Mouse (Mus musculus): Measurements from ENCODE around the gene Hspa1l.
"Not testable (repeated sequence)": the region's sequence is repeated elsewhere in the genome, so short reads cannot be mapped to it uniquely, and the experiment has no call there.

The Hspa1l gene

DNA sequence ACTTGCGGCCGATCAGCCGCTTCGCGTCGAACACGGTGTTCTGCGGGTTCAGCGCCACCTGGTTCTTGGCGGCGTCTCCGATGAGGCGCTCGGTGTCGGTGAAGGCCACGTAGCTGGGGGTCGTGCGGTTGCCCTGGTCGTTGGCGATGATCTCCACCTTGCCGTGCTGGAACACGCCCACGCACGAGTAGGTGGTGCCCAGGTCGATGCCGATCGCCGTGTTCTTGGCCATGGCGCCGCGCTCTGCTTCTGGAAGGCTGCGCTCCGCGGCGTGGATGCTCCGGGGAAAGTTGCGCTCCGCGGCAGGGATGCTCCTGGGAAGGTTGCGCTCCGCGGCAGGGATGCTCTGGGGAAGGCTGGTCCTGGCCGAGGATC lies 822 bp upstream of the Hspa1l start:
- in situ Hi-C loops (cut with MboI, MseI), result not testable (repeated sequence)

DNA sequence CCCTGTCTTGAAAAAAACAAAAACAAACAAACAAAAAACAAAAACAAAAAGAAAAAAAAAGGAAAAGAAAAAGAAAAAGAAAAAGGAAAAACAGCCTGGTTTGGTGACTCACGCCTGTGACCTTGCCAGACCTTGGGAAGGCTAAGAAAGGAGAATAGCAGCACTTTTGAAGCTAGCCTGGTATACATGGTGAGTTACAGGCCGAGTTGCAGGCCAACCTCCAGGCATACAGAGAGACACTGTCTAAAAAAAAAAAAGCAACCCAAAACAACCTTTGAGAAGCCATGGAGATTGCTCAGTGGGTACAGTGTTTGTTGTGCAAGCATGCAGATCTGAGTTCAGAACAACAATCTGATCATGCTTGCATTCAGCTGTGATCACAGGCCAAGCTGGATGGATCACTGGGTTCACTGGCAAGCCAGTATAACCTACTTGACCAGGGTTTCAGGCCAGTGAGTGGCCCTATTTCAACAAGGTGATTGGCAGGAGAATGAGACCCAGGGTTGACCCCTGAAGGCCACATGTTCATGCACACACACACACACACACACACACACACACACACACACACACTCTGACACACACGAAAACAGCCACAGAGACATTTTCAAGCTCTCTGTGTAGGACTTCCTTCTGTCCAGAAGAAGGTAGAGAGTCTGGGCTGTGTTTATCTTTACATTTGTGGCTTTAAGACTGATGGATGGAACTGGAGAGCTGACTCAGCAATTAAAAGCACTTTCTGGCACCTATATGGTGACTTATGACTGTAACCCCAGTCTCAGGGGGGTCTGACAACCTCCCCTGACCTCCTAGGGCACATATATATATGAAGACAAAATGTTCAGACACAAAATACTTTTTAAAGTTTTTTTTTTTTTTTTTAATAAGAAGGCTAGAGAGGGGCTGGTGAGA lies 3.3 kb downstream of the Hspa1l start:
- in situ Hi-C loops (cut with MboI, MseI), result no loop called here

DNA sequence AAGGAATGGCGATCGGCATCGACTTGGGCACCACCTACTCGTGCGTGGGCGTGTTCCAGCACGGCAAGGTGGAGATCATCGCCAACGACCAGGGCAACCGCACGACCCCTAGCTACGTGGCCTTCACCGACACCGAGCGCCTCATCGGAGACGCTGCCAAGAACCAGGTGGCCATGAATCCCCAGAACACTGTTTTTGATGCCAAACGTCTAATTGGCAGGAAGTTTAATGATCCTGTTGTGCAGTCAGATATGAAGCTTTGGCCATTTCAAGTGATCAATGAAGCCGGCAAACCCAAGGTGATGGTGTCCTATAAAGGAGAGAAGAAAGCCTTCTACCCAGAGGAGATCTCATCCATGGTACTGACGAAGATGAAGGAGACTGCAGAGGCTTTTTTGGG lies 4.5 kb downstream of the Hspa1l start:
- in situ Hi-C loops (cut with MboI, MseI), result no loop called here

DNA sequence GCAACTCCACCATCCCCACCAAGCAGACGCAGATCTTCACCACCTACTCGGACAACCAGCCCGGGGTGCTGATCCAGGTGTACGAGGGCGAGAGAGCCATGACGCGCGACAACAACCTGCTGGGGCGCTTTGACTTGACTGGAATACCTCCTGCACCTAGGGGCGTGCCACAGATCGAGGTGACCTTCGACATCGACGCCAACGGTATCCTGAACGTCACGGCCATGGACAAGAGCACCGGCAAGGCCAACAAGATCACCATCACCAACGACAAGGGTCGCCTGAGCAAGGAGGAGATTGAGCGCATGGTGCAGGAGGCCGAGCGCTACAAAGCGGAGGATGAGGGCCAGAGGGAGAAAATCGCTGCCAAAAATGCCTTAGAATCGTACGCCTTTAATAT lies 5.7 kb downstream of the Hspa1l start:
- in situ Hi-C loops (cut with MboI, MseI), result no loop called here

DNA sequence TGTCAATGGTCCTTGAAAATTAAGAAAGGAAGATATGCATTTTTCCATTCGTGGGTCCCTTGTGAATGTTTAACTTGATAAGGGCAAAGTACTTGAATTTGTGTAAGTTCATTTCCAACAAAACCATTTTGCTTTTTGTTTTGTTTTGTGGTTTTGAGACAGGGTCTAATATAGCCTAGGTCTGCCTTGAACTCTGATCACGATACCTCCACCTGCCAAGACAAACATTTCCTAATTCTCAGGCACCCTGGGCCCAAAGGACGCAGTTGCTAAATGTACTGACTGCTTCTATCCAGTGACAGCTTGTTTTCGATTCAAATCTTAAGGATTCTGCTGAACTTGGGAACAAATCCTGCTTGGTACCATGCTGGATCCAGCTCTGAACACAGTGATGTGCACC lies 7.1 kb downstream of the Hspa1l start:
- in situ Hi-C loops (cut with MboI, MseI), result no loop called here

DNA sequence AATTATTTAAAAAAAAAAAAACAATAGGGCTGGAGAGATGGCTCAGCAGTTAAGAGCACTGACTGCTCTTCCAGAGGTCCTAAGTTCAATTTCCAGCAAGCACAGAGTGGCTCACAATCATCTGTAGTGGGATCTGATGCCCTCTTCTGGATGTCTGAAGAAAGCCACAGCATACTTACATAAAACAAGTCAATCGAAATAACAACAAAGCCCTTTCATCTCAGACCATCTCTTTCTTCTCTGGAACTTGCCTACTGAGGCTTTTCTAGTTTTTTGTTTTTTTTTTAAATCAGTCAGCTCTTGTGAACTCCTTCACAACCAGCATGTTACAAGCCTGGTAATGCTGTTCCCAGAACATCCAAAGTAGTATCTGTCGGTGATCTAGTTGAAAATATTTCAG lies 8.2 kb downstream of the Hspa1l start:
- in situ Hi-C loops (cut with MboI, MseI), result no loop called here

DNA sequence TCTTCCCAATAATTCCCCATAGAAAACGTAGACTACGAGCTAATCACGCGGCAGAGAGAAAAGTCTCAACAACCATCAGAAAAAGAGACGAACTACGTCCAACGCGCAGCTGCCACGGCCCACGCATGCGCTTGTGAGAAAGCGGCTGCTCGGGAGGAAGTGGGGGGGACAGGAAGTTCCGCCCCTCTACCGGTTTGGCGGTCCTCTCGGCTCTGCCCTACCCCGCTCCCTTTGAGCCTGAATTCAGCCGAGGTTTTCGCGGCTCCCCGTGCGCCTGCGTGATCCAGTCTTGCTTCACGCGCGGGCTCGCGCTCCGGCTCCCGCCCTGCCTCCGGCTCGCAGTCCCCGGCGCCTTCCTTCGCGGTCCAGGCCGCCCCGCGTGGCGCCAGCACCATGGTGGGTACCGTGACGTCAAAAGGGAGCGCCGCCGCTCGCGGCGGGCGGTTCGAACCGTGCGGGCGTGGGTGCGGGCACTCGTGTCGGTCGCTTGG lies 9.2 kb downstream of the Hspa1l start, which contains the start of gene Lsm2:
Lsm2 (plus strand) TSS at position 173 of the 491 bp plus-strand sequence.
- in situ Hi-C loops (cut with MboI, MseI), result no loop called here

DNA sequence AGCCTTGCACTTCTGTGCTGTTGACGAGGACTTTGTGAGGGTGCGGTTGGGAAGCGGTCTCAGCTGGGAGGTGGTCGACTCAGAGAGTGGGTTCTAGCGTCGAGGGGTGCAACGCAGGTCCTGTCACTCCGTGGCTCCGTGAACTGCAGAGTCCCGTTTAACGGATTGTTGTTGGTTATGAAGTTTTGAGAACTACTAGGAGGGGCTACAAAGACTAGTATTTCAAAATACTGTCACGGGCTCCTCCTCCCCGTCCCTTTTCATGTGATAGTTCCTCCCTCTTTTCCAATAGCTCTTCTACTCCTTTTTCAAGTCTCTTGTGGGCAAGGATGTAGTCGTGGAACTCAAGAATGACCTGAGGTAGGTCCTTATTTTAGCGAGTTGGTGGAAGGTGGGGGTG lies 9.8 kb downstream of the Hspa1l start:
- in situ Hi-C loops (cut with MboI, MseI), result no loop called here

DNA sequence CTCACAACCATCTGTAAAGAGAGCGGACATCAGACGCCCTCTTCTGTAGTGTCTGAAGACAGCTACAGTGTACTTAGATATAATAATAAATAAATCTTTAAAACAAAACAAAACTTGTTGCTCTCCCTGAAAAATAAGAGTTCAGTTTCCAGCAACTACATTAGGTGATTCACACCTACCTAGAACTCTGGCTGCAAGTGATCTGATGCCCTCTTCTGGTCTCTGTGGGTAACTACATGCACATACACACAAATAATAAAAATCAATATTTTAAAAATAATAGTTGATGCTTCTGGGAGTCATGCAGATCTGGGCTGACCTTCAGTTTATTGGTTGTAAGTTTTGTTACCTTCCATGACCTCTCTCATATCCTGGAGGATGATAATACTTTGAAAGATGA lies 11.7 kb downstream of the Hspa1l start:
- in situ Hi-C loops (cut with MboI, MseI), result no loop called here

DNA sequence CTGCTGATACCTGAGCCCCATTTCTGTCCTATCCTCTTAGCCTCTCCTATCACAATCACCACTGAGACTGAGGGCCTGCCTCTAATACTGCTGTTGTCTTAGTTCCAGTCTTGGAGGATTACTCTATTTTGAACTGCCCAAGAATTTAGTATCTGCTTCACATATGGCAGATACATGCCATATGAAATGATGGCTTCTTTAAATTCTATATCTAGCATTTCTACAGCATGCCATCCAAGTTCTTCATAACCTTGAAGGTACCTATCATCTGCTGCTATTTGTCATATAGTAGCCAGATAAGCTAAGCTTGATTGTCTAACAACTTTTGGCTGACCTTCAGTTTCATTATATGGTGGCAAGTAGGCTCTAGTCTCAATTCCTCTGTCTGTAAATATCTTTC lies 22.2 kb downstream of the Hspa1l start:
- in situ Hi-C loops (cut with MboI, MseI), result no loop called here

DNA sequence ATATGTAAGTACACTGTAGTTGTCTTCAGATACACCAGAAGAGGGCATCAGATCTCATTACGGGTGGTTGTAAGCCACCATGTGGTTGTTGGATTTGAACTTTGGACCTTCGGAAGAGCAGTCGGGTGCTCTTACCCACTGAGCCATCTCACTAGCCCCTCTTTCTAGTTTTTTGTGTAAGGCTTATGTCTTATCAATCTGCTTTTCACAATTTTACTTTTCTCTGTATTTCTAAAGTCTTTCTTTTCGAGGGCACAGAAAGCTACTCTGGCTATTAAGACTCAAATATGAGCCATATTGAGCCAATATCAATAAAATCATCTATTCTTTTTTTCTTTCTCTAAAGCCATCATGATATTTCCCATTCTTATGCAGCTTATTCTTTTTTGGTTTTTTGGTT lies 22.7 kb downstream of the Hspa1l start:
- in situ Hi-C loops (cut with MboI, MseI), result not testable (repeated sequence)

DNA sequence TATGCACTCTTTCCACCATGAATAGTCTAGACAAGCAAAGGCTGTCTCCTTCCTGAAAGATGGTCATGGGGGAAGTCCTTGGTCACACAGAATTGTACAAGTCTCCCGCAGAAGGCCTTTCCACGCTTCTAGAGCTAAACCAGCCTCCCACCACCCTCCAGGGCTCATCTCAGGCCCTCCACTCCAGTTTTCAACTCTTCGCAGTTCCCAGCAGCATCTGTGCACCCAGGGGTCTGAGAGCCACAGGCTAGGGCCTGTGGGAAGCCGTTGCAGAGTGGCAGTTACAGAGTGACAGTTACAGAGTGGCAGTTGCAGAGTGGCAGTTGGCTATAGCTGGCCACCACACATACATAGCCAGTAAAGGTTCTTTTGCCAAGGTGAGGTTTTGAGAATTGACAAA lies 23.4 kb downstream of the Hspa1l start:
- in situ Hi-C loops (cut with MboI, MseI), result not testable (repeated sequence)

DNA sequence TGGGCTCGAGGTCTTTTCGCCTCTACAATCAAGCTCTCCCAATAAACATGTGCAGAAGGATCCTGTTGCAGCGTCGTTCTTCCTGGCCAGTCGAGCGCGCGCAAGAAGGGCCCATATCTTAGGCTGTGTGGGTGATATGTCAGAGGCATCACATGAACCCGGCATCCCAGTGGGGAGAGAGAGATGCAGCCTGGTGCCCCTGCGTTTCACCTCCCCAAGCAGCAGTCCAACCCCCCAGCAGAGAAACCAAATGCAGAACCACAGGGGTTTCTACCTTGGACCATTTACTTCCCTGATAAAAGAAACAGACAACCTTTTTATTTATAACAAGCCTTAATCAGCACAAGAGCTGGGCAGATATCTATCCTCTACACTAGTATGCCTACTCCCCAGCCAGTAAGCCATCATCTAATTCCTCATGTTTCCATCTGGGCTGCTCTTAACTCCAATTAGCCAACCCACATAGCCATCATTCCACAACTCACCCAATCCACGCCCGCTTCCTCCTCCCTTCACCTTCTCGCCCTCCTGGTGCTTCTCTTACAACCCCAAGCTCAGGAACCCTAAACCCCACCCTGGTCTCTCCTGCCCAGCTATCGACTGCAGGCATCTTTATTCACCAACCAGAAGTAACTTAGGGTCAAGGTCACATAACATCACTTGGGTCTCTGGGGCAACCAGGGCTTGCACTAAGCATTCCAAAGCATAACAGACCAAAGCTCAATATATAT lies 24.1 kb downstream of the Hspa1l start:
- in situ Hi-C loops (cut with MboI, MseI), result no loop called here

DNA sequence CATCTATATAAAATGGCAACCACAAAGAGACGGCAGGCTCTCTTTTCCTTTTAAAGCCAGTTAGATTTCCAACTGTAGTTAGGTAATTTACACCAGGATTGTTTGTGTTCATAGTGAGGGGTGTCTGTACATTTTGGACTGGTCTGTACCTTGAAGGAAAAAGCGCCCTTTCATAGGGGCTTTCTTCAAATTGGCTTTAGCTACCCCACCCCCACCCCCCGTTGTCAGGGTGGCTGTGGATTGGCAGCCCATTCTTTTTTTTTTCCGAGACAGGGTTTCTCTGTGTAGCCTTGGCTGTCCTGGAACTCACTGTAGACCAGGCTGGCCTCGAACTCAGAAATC lies 24.6 kb downstream of the Hspa1l start:
- in situ Hi-C loops (cut with MboI, MseI), result no loop called here

DNA sequence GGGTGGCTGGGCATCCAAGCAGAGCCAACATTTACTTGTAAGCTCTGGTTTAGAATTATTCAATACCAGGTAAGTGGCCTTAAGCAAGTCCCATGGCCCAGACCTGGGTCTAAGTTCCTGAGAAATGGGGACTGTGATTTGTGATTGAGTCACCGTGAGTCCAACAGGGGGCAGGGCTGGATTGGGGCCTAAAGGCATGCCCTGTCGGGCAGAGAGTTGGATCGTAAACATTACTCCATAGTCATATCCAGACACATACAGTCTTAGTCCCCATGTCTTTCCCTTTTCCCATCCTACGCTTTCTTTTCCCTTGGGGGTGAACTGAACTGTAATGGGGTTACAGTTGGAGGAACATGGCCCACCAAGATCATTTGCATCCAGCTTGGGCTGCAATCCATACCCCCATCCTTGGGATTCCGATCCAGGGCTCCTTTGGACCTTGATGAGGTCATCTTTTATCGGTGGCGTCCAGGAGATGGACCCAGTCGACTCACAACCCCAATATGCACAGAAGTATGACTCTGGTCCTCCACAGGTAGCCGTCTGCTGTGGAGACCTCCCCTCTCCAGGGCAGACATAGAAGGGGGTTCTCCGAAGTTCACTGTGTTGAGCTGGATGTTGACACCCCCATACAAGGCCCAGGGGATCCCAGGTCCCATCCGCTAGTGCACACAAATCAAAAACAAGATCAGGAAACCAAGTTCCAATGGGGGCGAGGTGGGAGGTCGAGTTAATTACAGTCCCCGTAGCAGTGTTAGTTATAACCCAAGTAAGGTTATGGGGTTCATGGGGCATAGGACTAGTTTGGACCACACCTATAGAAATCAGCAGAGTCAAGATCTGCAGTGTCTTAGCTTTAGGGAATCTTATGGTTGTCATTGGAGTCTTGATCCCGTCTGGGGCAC lies 26.3 kb downstream of the Hspa1l start:
- in situ Hi-C loops (cut with MboI, MseI), result no loop called here

DNA sequence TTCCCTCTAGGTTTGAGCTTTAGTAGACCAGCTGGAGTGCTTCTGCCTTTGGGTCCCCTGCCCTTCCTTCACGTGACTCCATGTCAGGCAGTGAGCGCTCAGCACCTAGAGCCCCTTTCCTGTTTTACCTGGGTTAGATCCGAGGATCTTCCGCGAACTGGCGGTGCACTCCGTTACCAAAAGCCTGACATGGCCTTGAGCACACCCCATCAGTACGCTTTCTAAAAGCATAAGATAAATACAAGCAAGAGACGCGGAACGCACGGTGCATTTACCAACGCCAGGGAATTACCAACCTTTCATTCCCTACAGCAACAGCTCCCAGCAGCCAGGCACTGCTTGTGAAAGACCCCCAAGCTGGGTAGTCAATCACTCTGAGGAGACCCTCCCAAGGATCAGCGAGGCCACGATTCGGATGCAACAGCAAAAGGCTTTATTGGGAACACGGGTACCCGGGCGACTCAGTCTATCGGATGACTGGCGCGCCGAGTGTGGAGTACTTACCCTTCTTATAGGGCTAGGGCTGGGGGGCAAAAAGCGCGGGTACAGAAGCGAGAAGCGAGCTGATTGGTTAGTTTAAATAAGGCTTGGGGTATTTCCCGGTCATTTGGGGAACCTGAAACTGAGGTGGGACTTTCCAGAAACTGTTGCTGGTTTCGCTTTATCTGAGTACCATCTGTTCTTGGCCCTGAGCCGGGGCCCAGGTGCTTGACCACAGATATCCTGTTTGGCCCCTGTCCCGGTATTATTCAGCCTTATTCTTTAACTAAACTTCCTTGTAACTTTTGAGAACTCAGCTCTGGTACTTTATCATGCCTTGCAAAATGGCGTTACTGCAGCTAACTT lies 27.6 kb downstream of the Hspa1l start:
- in situ Hi-C loops (cut with MboI, MseI), result not testable (repeated sequence)

DNA sequence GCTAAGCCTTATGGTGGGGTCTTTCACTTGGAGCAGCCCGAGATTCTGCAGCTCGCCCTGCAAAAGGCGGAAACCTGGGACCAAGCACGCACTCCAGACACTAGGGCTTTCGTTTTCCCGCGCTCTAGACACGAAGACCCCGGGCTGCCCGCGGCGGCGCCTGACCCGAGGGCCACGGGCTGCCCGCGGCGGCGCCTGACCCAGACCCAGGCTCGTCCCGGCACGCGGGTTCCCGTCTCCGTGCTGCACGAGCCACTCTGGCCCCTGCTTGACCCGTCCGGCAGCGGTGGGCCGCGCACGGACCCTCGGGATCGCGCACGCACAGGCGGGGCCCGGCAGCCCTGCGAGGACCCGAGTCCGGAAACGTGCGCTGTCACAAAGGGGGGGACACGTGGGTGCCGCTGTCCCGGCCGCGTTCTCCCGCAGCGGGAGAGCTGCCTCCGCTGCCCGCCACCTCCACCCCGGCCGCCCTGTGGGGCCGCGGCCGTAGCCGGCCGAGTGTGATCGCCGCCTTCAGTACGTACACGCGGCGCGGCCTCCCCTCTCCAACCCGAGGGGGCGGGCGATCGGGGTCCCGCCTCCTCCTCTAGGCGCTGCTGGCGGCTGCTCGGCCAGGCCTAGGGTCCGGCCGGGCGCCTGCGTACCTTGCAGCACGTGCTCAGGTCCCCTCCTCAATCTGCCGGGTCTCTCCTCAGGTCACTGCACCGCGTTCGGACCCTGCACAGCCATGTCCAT lies 28.4 kb downstream of the Hspa1l start, which contains the start of gene Vars:
Vars (plus strand) TSS at position 271 of the 735 bp plus-strand sequence.
- in situ Hi-C loops (cut with MboI, MseI), result no loop called here

DNA sequence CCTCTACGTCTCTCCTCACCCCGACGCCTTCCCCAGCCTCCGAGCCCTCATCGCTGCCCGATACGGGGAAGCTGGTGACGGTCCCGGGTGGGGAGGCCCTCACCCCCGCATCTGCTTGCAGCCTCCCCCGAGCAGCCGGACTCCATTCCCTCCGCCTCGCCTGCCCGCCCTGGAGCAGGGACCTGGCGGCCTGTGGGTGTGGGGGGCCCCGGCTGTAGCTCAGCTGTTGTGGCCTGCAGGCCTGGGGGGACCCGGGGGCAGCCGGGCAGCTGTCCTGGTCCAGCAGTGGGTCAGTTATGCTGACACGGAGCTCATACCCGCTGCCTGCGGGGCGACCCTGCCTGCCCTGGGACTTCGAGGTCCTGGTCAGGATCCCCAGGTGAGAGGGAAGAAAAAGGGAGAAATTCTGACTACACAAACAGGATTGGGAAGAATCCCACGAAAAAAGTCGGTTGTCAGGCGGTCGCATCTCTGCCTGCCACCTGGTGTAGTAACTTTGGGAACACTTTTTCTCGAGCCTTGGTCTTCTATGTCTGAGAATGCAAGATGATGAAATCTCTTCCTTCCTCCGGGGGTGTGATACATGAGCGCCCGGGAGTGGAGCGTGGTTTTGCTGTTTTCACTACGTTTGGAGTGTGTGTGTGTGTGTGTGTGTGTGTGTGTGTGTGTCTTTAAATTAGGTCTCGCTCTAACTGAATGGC lies 29.1 kb downstream of the Hspa1l start:
- in situ Hi-C loops (cut with MboI, MseI), result no loop called here

DNA sequence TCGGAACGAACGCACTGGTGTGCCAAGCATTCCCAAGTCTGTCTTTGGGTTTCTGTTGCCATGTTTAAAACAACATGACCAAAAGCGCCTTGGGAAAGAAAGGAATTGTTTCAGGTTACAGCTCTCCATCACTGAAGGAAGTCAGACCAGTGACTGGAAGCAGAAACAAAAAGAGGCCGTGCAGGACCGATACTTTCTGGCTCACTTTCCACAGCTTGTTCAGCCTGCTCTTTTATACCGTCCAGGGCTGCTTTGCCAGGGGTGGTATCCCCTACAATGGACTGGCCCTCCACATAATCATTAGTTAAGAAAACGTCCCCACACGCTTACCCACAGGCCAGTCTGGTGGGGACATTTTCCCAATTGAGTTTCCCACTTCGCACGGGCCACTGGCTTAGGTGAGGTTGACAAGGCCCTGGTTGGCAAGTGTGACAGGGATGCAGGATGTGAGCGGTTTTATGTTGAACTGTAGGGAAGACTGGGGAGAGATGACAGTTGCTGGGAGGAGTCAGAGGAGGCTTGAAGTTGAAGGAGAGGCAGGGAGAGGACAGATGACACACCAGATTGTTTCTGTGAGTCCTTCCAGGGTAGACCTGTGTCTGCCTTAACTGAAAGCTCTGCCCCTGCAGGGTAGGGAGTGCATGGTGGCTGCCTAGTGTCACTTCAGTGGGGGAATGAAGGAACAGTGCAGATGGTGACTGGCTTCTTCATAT lies 29.8 kb downstream of the Hspa1l start:
- in situ Hi-C loops (cut with MboI, MseI), result no loop called here

Measured in T-helper 1 cell (primary cell).